Mouse (Mus musculus) MN1 (cell line): Measurements from ENCODE around the gene Mettl3.

Experiments used
- DNase-seq: peaks from one replicate; pipeline ENCODE4 v3.0.0-alpha.2; 2016; ENCODE audit warnings: low spot score

Gene Mettl3

DNA sequence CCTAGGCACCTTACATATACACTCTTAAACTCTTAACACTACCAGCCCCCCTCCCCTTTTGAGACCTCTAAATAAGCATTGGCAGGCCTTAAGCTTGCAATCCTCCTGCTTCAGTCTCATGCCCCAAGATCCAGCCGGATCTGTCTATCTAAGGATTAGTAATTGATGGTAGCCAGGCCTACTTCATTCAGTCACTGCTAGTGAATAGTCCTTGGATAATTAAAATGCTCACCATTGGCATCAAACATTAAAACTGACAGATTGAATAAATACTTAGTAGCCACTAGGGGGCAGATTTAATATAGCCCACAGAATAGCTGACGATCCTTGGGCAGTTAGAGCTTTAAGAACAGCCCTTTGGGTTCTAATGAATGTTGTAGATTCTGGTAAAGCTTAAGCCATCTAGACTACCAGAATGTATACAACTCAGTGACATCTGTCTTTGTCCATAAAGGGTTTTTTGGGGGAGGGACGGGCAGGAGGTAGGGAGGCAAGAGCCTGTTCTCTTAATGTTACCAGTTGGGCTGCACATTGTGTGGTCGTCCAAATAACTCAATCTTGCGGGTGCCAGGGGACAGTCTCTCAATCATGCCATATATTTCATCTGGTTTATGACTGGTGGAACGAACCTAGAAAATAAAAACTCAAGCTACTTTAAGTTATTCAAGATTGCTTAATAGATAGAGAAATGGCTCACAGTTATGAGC lies 9.2 kb downstream of the Mettl3 start:
- peak; percentile 67 for DNase-seq

DNA sequence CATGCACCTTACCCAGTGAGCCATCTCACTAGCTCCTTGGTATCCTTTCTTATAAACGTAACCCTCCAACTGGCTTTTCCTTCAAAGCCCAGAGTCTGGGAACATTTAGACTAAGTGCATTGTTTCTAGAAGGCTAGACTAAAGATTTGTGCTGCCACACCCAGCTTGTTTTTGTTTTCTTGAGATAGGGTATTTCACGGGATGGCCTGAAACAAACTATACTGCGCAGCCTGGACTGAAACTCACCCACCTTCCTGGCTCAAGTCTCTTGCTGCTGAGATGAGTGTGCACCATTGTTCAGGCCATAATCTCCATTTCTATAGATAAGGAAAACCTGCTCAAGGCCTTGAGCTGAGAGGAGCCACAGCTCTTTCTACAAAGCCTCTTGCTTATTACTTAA lies 20.7 kb downstream of the Mettl3 start:
- DNase-seq: no peak

DNA sequence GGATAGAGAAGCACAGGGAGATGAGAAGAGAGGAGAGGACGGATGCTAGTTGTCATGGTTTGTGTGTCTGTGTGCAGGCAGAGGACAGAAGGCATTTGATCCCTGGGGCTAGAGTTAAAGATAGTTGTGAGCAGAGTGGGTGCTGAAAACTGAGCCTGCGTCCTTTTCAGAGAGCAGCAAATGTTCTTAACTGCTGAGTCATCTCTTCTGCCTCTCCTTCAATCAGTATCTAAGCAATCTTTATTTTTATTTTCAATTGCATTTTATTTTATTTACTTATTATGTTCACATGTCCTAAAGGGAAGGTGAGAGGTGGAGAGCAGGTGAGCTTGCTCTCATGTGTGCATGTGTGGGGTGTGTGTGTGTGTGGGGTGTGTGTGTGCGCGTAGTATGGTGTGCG lies 21.3 kb downstream of the Mettl3 start:
- no peak for DNase-seq

DNA sequence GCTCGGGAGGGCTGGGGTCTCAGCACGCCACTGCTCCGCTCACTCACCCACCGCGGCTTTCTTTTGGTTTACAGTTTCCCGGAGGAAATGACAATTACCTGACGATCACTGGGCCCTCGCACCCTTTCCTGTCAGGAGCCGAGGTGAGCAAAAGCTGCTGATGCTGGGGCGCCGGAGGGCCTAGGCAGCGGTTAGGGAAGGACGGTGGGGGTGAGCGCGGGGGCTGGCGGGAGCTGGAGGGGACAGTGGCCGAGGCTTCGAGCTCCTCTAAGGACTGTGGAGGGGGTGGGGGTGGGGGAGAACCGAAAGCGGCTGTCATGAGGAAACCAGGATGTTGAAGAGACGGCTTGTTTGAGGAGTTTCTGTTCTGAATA lies 25.2 kb downstream of the Mettl3 start:
- DNase-seq: peak; percentile 32

DNA sequence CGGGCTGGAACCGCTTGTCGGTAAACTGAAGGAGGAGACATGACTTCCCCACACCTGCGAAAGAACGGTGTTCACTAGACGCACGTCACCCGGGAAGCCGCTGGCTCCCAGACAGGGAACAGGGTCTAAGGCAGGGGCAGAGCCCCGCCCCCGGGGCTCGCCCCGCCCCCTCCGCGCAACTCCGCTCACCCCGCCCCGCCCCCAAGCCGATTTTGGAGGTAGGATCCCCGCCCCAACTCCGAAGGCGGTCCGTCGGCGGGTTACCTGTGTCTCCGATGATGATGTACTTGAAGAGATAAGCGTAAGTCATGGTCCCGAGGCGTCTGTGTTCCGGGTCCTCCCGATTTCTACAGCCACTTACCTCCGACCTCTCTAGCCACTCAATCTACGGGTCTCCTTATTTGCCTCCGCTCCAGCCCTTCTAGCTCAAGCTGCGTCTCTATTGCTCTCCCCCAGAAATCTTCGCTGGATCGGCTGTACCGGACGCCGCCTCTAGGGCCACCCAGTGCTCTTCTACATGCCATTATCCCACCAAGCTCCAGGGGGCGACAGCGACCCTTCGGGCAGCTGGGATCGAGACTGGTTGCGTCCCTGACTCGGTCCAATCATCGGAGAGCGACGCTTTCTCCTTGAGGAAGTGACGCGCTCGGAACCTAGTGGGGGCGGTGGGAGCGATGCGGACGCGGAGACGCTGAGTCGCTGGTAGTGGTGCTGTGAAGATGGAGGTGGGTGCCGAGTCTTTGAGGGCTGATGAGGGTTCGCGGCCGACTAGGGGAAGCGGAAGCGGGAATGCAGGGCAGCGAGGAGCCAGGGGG lies 25.8 kb downstream of the Mettl3 start, which contains the start of the genes Tox4 and Rab2b:
TSS of gene Tox4 (plus strand) at position 215 of the 815 bp plus-strand sequence.
TSS of gene Rab2b (minus strand) at position 614 of the 815 bp plus-strand sequence.
- DNase-seq: peak; percentile 98

DNA sequence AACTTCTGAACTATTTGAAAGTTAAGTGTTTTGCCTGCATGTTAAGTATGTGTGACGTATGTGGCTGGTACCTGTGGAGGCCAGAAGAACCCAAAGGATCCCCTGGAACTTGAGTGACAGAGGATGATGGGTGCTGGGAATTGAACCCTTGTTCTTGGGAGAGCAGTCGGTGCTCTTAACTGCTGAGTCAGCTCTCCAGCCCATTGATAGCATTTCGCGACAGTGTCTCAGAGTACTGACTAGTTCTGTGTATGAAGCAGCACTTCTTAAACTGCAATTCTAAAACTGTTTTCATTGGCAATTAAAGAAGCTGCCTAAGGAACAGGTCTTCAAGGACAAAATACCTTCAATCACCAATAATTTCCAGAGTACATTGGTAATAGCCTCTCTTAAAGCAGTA lies 27.7 kb downstream of the Mettl3 start:
- no peak for DNase-seq

DNA sequence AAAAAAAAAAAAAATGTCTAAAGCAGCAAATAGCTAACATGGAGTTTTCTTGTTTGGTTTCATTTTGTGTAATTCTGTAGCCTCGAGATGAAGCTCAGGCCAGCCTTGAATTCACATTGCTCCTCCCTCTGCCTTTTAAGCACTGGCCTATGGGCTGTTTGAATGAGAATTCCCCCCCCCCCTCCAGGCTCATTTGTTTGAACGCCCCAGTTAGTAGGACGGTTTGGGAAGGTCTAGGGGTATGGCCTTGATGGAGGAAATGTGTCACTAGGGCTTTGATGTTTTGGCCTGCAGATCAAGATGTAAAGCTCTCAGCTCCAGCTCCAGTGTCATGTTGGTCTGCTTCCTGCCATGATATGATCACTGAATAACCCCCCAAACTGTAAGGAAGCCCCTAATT lies 32.1 kb downstream of the Mettl3 start:
- DNase-seq: no peak

DNA sequence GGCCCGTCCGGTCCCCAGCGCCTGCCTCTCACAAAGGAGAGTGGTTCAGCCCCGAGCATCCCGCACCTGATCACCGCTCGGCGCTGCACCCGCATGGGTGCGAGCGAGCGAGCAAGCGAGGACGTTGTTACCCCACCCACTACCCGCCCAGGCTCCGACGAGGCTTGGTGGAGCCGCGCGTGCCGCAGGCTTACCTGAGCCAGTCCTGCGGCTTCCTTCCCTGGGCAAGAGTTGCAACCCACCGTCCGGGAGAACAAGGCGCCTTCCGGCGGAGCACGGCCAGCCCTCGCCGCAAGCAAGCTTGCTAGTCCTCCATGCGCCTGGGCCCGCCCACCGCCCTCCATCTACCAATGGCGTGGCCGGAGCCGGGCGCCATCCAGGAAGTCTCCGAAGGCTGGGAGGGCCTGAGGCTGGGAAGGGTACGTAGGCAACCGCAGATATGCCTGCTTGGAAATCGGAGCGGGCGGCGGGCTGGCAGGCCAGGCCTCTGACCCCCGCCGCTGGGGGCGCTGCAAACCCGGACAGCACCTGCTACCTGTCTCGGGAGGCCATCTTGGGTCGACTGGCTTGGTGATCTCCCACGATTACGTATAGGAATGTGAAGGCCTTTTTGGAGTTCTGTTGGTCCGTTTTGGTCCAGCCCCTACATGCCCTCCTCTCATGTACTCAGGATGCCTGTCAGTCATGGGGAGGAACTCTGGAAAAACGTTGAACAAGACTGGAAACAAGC lies 47.3 kb downstream of the Mettl3 start, which contains the start of gene Chd8:
TSS of gene Chd8 (minus strand) at position 297 of the 730 bp plus-strand sequence.
- DNase-seq: peak; percentile 97

DNA sequence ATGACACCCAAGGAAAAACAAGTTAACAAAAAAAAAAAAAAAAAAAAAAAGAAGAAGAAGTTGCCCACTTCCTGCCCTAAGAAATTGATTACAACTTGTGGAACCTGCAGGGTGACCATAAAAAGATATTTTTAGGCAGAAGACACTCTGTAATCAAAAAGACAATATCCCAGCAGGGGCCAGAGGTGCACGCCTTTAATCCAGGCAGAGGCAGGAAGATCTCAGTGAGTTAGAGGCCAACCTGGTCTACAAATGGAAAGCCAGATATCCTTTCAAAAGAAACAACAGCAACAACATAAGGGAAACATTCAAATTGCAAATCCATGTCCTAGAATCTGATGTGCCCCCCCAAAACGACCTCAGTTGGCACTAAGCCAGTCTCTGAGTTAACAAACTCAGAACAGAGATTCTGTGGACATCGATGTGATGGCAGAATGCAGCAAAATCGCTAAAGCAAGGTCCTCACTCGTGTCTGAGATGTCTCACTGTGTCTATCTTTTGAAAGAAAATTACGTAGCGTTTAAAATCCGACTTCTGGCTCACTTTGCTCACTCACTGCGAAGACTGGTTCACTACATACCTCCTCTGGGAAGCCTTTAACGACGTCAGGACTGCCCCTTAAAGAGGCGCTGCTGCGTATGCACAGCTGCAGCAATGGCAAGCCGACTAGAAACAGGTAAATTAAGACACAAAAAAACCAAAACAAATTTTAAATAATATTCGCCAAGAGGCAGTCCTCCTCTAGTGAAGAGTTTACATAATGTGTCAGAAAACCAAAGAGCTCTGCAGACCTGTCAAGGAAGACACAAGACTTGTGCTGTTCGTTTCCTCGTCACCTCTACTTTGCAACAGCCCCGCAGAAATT lies 48.4 kb downstream of the Mettl3 start:
- peak; percentile 48 for DNase-seq

DNA sequence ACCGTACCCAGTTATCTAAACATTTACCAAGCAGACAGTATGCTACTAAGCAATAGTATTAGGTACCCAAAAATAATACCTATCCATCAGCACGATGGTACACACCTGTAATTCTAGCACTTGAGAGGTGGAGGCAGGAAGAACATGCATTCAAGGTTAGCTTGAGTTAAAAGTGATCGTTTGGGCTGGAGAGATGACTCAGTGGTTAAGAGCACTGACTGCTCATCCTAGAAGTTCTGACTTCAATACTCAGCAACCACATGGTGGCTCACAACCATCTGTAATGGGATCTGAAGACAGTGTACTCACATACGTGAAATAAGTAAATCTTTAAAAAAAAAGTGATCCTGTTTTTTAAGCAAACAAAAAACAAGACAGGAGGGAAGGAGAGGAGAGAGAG lies 58.8 kb downstream of the Mettl3 start:
- no peak for DNase-seq
